Mouse (Mus musculus): ENCODE data around the gene Ube2v1.

- peak; percentile 55; the same call in 1 of the 2 replicates for TF ChIP-seq POLR2A (IDR thresholded peaks at IDR 0.05; ENCODE audit: low read depth, low read length)
- TF ChIP-seq CTCF (IDR thresholded peaks at IDR 0.05; ENCODE audit: borderline replicate concordance, insufficient read depth, low read length) = no peak
These were observed 2.5 kb upstream of the Ube2v1 start for GRCm38 (mm10) chr2:167634338-167634770.

Measured in embryonic fibroblast, embryonic 13.5 days (primary cell).